Mouse (Mus musculus): ENCODE measurements around the gene 4932438A13Rik.
A peak's percentile ranks its signal among the peaks of the same experiment; 100 is the strongest.

Gene 4932438A13Rik

DNA sequence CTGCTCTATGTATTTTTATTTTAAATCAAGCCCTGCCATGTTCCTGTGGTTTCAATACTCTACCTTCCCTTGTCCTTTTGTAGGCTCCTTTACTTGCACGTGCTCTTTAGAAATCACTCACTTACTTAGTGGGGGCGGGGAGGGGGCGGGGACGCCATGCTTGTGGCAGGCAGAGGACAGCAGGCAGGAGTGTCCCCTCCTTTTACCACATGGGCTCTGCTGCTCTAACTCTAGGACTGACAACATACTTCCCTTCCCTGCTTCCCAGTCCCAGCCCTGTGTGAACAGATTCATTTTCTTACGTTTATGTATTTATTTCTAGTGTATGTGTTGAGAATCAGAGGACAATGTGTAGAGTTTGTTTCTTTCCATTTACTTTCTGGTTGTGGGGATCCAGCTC, 78.7 kb downstream of the 4932438A13Rik start:
- DNase-seq = no peak

DNA sequence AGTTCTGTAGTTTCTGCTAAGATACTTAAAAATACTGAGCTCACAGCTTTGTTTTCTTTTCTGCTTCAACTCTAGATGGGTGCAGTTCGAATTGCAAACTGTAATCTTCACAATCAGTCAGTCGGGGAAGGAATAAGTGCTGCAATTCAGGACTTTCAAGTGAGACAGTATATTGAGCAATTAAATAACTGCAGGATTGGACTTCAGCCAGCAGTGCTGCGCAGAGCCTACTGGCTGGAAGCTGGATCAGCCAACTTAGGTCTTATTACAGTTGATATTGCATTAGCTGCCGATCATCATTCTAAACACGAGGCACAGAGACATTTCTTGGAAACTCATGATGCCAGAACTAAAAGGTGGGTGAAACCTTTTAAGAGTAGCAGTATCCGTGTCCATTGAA, 79.2 kb downstream of the 4932438A13Rik start:
- DNase-seq = no peak

- DNase-seq = no peak
Observed at GRCm38 (mm10) chr3:36943706-36944105, 80.8 kb downstream of the 4932438A13Rik start.

- no peak for DNase-seq
Observed at GRCm38 (mm10) chr3:37037979-37038378, 175.1 kb downstream of the 4932438A13Rik start.

- DNase-seq = no peak
Observed at GRCm38 (mm10) chr3:37039811-37040210, 176.9 kb downstream of the 4932438A13Rik start.

GRCm38 (mm10) chr3:37051491-37051890, 188.6 kb downstream of the 4932438A13Rik start:
- DNase-seq = no peak

- DNase-seq = peak; percentile 4
Observed at GRCm38 (mm10) chr3:37063406-37063805, 200.5 kb downstream of the 4932438A13Rik start, which contains the start of gene Adad1. Gene Adad1, plus strand, starts transcription at chr3:37063527.

- peak; percentile 21 for DNase-seq
Observed at GRCm38 (mm10) chr3:37073211-37073610, 210.3 kb downstream of the 4932438A13Rik start.

- DNase-seq = no peak
Observed at GRCm38 (mm10) chr3:37084860-37085259, 222.0 kb downstream of the 4932438A13Rik start.

DNA sequence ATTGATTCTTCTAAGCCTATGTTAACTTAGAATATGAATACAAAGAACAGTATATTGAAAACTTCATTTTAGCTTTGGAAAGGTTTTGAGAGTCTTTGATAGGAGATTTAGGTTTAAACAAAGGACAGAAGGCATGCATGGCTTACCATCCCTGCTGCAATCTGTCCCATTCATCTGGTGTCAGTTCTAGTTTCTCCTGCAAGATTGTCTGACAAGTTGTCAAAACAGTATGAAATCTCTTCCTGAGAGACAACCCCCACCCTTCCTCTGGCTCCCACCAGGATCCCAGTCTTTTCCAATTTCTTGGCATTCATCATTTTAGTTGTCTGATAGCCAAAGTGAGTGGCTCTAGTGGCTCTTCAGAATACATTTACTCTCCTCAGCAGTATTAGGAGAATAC, 227.8 kb downstream of the 4932438A13Rik start:
- no peak for DNase-seq
